Mouse (Mus musculus): Measurements from ENCODE around the gene Pla2g4a. TPM values are rescaled to one million over a fixed set of nuclear protein-coding genes. Genes with fewer than 3 reads are reported as not detected.

The Pla2g4a gene
- polyA plus RNA-seq, 1 experiment from 2014 or later: 5.5 TPM

GRCm38 (mm10) chr1:149894940-149895339 lies 66.2 kb downstream of the Pla2g4a start:
- TF ChIP-seq EP300 (IDR thresholded peaks at IDR 0.05; ENCODE audit: low read depth) (no peak), CTCF (IDR thresholded peaks at IDR 0.05; ENCODE audit: low read depth) (no peak)

GRCm38 (mm10) chr1:149893903-149894302 lies 67.2 kb downstream of the Pla2g4a start:
- Histone ChIP-seq H3K9me3 (ENCODE audit: low read length) (no peaks in the 10 kb centered on the region), H3K4me1 (ENCODE audit: insufficient read depth) (no peaks in the 10 kb centered on the region), H3K9ac (replicated peaks) (no peak overlapping the region), H3K4me3 (ENCODE audit: low read depth, low read length) (no peak overlapping the region), H3K27me3 (ENCODE audit: insufficient read depth, low read length) (no peaks in the 10 kb centered on the region), H3K27ac (ENCODE audit: low read depth) (no peak overlapping the region), H3K36me3 (replicated peaks; ENCODE audit: insufficient read depth, low read length) (no peaks in the 10 kb centered on the region), H3K4me2 (ENCODE audit: low read depth, low read length) (no peak overlapping the region)
- DNase-seq (no peak), ATAC-seq (no peak)
- TF ChIP-seq EP300 (IDR thresholded peaks at IDR 0.05; ENCODE audit: low read depth) (no peak), CTCF (IDR thresholded peaks at IDR 0.05; ENCODE audit: low read depth) (no peak)
- WGBS (ENCODE audit: insufficient replicate concordance): 62% methylated on average over 2 of the region's 2 CpGs

More at GRCm38 (mm10) chr1:149894940-149895339, 66.2 kb downstream of the Pla2g4a start:
- Histone ChIP-seq H3K4me2 (ENCODE audit: low read depth, low read length) (no peak overlapping the region), H3K27ac (ENCODE audit: low read depth) (no peak overlapping the region), H3K9ac (replicated peaks) (no peak overlapping the region), H3K9me3 (ENCODE audit: low read length) (no peaks in the 10 kb centered on the region), H3K4me3 (ENCODE audit: low read depth, low read length) (no peak overlapping the region), H3K27me3 (ENCODE audit: insufficient read depth, low read length) (no peaks in the 10 kb centered on the region), H3K36me3 (replicated peaks; ENCODE audit: insufficient read depth, low read length) (no peaks in the 10 kb centered on the region), H3K4me1 (ENCODE audit: insufficient read depth) (no peaks in the 10 kb centered on the region)
- ATAC-seq: no peak
- 87% methylated on average over 8 of the region's 8 CpGs for WGBS (ENCODE audit: insufficient replicate concordance)
- no peak for DNase-seq

DNA sequence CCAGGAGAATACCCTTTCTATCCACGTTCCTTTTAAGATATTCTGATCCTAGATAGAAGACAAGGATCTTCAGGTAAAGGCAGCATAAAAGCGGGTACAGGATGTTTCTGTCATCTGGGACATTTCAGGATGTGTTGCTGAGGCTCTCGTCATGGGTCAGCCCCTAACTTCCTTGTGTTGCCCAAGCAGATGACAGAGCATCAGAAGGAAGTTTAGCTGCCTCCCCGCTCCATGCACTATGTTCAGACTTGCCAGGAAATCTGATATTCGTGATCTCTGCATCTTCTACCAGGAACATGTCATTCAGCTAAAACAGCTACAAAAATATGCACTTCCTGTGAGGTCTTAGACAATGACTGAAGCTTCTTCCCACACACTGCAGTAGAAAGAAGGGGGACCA lies 70.0 kb downstream of the Pla2g4a start:
- H3K9me3 ChIP-seq (ENCODE audit: low read length): no peaks in the 10 kb centered on the region
- H3K4me2 ChIP-seq (ENCODE audit: low read depth, low read length): no peak overlapping the region
- no peaks in the 10 kb centered on the region for H3K4me1 ChIP-seq (ENCODE audit: insufficient read depth)
- H3K27me3 ChIP-seq (ENCODE audit: insufficient read depth, low read length): no peaks in the 10 kb centered on the region
- no peaks in the 10 kb centered on the region for H3K36me3 ChIP-seq (replicated peaks; ENCODE audit: insufficient read depth, low read length)
- H3K9ac ChIP-seq (replicated peaks): no peak overlapping the region
- no peak overlapping the region for H3K4me3 ChIP-seq (ENCODE audit: low read depth, low read length)
- 49% methylated on average over 5 of the region's 5 CpGs for WGBS (ENCODE audit: insufficient replicate concordance)
- DNase-seq: no peak
- ATAC-seq: no peak
- TF ChIP-seq EP300 (IDR thresholded peaks at IDR 0.05; ENCODE audit: low read depth) (no peak), CTCF (IDR thresholded peaks at IDR 0.05; ENCODE audit: low read depth) (no peak)
- no peak overlapping the region for H3K27ac ChIP-seq (ENCODE audit: low read depth)

DNA sequence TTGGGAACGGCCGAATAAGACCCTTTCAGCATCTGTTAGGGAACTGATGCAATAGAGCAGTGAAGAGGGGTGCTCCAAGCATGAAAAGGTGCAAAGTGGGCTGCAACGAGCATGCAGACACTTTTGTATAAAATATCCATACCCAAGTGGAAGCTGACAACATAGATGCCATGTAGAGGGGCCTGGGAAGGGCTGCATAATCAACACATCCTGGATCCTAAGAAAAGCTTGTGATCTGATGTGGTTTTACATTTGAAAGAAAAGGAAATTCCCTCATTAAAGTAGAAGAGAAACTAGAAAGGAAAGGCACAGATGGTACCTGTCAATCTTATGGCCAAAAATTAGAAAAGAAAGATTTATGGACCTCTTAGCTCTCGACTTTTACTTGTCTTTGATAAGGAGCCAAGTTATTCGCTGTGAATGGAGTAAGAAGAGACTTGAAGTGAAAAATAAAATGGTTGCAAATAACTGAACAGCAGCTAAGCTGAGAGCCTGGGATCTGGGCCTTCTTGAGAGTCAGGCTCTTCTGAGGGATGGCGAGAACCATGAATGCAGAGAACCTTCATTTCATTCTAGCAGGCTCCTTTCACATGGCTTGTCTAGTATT lies 78.6 kb downstream of the Pla2g4a start:
- H3K27ac ChIP-seq (ENCODE audit: low read depth): no peak overlapping the region
- H3K27me3 ChIP-seq (ENCODE audit: insufficient read depth, low read length): no peaks in the 10 kb centered on the region
- ATAC-seq (no peak), DNase-seq (no peak)
- WGBS (ENCODE audit: insufficient replicate concordance): 66% methylated on average over 6 of the region's 6 CpGs
- no peak overlapping the region for H3K9ac ChIP-seq (replicated peaks)
- no peak overlapping the region for H3K4me3 ChIP-seq (ENCODE audit: low read depth, low read length)
- H3K9me3 ChIP-seq (ENCODE audit: low read length): no peaks in the 10 kb centered on the region
- no peaks in the 10 kb centered on the region for H3K36me3 ChIP-seq (replicated peaks; ENCODE audit: insufficient read depth, low read length)
- H3K4me2 ChIP-seq (ENCODE audit: low read depth, low read length): no peak overlapping the region
- no peaks in the 10 kb centered on the region for H3K4me1 ChIP-seq (ENCODE audit: insufficient read depth)
- TF ChIP-seq CTCF (IDR thresholded peaks at IDR 0.05; ENCODE audit: low read depth) (no peak), EP300 (IDR thresholded peaks at IDR 0.05; ENCODE audit: low read depth) (no peak)

- H3K9me3 ChIP-seq (ENCODE audit: low read length): no peaks in the 10 kb centered on the region
- TF ChIP-seq EP300 (IDR thresholded peaks at IDR 0.05; ENCODE audit: low read depth): no peak
- TF ChIP-seq CTCF (IDR thresholded peaks at IDR 0.05; ENCODE audit: low read depth): no peak
- H3K9ac ChIP-seq (replicated peaks): no peak overlapping the region
- H3K27me3 ChIP-seq (ENCODE audit: insufficient read depth, low read length): no peaks in the 10 kb centered on the region
- no peaks in the 10 kb centered on the region for H3K36me3 ChIP-seq (replicated peaks; ENCODE audit: insufficient read depth, low read length)
- no peak for DNase-seq
- H3K4me3 ChIP-seq (ENCODE audit: low read depth, low read length): no peak overlapping the region
- WGBS (ENCODE audit: insufficient replicate concordance): 74% methylated on average over 3 of the region's 3 CpGs
- H3K4me2 ChIP-seq (ENCODE audit: low read depth, low read length): no peak overlapping the region
- no peak overlapping the region for H3K27ac ChIP-seq (ENCODE audit: low read depth)
- ATAC-seq: no peak
- H3K4me1 ChIP-seq (ENCODE audit: insufficient read depth): no peaks in the 10 kb centered on the region
Observed at GRCm38 (mm10) chr1:149878175-149878574, 82.9 kb downstream of the Pla2g4a start.

DNA sequence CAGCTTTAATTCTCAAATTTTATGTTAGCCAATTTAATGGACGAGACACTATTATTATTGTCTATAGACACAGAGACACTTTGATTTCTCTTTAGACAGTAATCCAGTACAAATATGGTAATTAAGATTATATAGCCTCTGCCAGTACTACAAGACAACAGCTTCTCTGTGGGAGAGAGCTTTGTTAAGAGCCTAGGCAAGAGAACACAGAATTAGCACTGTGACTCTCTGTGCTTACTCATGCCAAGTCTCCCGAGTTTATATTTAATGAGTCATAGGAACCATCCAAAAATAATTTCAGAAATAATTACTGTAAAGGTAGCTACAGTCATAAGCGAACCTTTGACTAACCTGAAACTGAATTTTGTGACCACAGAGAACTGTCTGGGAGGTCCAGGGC lies 84.6 kb downstream of the Pla2g4a start:
- ATAC-seq: no peak
- H3K4me1 ChIP-seq (ENCODE audit: insufficient read depth): no peaks in the 10 kb centered on the region
- WGBS (ENCODE audit: insufficient replicate concordance): 73% methylated on average over 3 of the region's 3 CpGs

More for the DNA sequence above, 84.6 kb downstream of the Pla2g4a start:
- no peak overlapping the region for H3K4me2 ChIP-seq (ENCODE audit: low read depth, low read length)
- H3K4me3 ChIP-seq (ENCODE audit: low read depth, low read length): no peak overlapping the region
- TF ChIP-seq EP300 (IDR thresholded peaks at IDR 0.05; ENCODE audit: low read depth) (no peak), CTCF (IDR thresholded peaks at IDR 0.05; ENCODE audit: low read depth) (no peak)
- H3K9ac ChIP-seq (replicated peaks): no peak overlapping the region
- no peaks in the 10 kb centered on the region for H3K27me3 ChIP-seq (ENCODE audit: insufficient read depth, low read length)
- no peaks in the 10 kb centered on the region for H3K36me3 ChIP-seq (replicated peaks; ENCODE audit: insufficient read depth, low read length)
- DNase-seq: no peak
- H3K27ac ChIP-seq (ENCODE audit: low read depth): no peak overlapping the region
- H3K9me3 ChIP-seq (ENCODE audit: low read length): no peaks in the 10 kb centered on the region

Data from liver, postnatal 0 days (tissue).